Mouse (Mus musculus): ENCODE results near the gene Bcl2l10.

Bcl2l10 gene

DNA sequence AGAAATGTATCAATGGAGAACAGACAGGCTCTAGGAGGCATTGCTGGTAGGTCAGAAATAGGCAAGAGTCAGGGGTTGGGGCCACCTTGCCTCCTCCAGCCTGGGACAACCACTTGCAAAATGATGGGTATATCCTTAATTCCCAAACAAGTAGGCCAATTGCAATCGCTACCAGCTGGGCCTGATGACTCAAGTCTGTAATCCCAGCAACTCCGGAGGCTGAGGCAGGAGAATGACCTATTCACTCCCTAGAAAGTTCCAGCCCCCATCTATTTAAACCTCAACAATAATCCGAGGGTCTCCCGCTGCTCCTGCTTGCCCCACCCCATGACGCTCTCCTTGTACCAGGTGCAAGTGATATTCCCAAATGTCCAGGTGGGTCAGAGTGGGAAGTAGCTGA is at the start of gene Bcl2l10:
TSS of gene Bcl2l10 (plus strand) at position 301 of the 400 bp plus-strand sequence.
- in situ Hi-C loops (cut with MboI) = no loop called here

DNA sequence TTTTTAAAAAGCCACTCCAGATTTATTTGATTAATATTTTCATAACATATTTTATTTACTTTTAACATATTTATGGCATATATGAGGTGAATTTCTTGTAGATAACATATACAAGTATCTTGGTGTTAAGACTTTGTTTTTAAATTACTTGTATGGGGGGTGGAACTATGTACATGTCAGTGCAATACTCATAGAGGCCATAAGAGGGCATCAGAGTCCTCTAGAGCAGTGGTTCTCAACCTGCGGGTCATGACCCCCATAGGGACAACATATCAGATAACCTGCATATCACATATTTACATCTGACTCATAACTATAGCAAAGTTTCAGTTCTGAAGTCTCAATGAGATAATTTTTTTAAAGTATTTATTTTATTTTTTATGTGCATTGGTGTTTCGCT is 48.2 kb upstream of the Bcl2l10 start:
- in situ Hi-C loops (cut with MboI) = no loop called here

DNA sequence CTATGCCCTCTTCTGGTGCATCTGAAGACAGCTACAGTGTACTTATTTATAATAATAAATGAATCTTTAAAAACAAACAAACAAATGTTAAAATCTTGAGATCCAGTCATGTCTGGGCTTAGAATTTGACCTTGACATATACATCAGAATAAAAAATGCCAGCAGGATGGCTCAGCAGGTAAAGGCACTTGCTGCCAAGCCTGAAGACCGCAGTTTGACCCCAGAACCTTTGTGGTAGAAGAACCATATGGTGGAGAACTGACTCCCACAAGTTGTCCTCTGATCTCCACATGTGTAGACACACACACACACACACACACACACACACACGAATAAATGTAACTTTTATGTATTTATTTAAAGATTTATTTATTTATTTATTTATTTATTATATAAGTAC is 44.5 kb upstream of the Bcl2l10 start:
- in situ Hi-C loops (cut with MboI) = no loop called here

DNA sequence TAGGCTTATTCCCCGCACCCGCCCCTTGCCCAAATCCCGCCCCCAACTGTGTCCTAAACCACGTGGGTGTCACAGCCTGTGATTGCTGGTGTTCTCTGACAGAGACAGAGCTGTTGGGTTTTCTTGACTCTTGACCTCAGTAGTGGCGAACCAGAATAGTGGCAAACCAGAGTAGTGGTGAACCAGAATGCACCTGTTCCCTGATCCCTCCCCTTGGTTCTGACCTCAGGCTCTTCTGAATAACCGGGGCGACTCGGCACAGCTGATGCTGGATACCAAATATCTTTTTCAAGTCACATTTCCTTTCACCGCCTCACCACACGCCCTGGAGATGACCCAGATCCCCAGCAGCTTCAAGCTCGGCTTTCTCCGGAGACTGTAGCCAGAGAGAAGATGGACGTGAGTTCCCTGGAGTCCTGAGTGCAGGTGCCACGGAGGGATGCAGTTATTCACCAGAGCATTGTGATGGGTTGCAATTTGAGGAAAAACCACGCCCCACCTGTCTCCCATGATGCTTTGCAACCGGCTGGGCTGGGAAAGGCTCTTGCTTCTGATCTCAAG is 43.8 kb upstream of the Bcl2l10 start:
- in situ Hi-C loops (cut with MboI) = no loop called here

DNA sequence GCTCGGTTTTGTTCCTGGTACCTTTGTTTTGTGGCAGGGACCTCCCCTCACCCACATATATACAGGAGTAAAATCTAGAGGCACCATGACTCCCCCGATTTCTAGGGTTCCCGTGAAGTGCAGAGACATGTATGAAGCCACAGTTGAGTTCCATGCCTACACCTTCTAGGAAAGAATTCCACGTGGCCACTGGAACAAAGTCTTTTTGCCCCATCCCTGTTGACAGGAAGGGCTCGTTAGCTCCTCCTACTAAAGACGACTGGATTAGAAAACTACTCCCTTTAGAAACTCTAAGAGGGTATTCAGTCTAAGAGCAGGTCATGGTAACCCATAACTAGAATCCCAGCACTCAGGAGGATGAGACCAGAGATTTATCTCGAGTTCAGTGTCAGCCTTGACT is 43.3 kb upstream of the Bcl2l10 start:
- in situ Hi-C loops (cut with MboI) = no loop called here

DNA sequence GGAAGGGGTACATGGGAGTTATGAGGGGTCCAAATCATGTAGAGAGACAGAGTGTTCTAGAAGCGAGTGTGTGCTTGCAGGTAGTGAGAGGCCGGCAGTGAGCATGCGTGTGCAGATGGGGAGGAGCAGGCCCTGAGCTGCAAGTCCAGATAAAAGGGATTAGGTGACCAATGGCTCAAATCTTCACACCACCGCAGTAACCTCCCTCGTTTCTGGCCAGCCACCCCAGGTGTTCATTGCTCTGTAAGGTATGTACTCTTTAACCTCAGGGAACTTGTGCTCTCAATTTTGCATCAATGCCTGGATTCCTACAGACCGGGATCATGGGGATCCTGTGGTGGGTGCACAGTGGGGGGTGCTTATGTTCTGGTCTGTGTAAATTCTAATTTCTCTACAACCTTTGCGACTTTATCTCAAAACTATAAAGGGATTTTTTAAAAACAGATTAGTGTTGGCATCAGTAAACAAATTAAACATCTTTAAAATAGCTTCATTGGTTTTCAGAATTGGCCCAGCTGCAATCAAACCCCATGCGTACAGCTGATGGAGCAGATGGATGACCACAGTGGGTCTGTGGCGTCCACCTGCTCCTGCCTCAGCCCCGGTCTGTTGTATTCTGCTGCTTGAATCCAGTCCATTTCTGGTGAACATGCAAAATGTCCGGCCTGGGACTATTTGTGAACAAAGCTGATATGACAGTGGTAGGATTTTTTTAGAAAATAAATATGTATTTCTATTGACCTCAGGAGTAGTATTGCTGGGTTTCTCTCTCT is 41.2 kb upstream of the Bcl2l10 start, which contains the start of gene Gnb5:
TSS of gene Gnb5 (plus strand) at position 163 of the 773 bp plus-strand sequence.
- in situ Hi-C loops (cut with MboI) = no loop called here

DNA sequence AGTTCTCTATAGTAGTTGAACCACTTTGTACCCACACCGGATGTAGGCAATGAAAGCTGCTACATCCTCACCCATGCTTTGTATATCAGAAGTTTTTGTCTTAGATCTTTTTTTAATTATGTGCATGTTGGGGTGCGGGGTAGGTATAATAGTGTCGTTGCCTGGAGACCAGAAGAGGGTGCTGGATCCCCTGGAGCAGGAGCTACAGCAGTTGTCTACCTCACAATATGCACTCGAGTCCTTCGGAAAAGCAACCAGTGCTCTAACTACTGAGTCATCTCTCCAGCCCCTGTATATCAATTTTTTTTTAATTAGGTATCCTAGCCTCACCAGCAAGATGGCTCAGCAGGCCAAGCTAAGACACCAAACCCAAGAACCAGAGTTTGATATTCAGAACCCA is 40.5 kb upstream of the Bcl2l10 start:
- in situ Hi-C loops (cut with MboI) = no loop called here

DNA sequence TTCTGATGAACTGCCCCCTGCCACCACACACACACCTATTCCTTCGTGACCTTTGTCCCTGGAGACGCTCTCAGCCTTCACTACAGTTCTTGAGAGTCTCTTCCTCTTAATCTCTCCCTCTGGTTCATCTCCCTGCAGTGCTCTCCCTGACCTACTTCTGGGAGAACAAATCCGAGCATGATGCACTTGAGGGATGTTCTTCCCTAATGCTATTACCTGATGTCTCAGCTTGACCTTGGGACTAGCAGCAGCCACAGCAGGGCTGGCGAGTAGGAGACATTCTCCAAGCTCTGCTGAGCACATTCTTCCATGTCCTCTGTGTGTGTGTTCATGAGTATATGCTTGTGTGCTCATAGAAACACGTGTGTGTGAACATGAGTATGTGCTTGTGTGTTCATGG is 38.9 kb upstream of the Bcl2l10 start:
- in situ Hi-C loops (cut with MboI) = no loop called here

DNA sequence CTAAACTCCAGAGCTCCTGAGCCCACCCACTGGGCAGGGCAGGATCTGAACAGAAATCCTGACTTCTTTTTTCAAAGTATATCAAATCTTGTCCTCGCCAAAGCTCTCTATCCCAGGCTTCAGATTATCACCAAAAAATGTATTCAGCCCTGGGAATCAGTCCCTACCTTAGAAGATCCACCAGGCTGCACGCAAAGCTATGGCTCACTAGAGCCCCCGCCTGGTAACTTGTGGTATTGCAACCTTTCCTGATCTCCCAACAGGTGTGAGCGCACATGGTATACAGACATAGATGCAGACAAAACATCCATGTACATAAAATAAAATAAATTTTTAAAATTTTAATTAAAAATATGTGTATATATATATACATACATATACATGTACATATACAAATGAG is 35.5 kb upstream of the Bcl2l10 start:
- in situ Hi-C loops (cut with MboI) = no loop called here

DNA sequence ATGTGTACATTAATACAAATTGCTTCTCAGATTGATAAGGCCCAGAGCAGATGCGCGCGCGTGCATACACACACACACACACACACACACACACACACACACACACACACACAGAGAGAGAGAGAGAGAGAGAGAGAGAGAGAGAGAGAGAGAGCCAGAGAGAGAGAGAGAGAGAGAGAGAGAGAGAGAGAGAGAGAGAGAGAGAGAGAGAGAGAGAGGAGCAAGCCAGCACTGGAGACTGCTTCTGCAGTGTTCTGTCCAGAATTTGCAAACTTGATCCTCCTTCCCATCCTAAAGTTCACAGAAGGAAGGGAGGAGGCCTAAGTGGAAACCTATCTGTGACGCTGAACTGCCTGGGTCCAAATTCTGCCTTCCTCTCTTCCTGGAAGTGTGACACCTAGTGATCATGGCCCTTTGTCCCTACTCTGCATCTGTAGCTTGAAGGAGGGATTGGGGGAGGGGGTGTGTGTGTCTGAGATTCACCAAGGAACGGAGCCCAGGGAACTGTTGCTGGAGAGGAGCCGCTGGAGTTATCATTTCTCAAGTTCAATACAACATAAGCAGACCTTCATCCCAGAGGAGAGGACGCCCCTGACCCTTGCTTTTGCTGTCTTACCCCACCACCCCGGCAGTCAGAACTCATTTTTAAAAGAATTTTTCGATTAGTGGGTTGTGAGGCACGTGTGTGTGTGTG is 34.3 kb upstream of the Bcl2l10 start:
- in situ Hi-C loops (cut with MboI) = no loop called here

DNA sequence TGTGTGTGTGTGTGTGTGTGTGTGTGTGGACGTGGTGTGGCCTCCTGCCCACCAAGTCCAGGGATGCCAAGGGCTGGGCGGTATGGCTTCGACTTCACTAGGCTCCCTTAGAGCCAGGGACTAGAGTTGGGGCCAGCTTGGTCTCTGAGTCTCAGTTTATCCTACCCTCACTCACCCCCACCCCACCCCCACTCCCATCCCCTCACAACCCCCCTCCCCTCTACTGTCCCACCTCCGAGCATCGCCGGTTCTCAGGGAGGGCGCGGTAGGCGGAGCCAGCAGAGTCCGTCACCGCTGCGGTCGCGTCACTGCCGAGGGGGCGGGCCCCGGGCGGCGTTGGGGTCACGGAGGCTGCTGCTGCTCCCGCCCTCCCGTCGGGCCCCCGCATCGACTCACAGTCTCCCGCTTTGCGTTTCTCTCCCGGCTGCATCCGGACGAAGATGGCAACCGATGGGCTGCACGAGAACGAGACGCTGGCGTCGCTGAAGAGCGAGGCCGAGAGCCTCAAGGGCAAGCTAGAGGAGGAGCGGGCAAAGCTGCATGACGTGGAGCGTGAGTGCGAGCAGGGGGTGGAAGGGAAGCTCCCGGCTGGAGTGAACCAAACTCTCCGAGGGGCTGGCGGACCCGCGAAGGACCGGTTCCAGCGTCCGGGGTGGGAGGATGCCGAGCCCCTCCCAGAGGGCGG is 33.6 kb upstream of the Bcl2l10 start:
- in situ Hi-C loops (cut with MboI) = no loop called here

DNA sequence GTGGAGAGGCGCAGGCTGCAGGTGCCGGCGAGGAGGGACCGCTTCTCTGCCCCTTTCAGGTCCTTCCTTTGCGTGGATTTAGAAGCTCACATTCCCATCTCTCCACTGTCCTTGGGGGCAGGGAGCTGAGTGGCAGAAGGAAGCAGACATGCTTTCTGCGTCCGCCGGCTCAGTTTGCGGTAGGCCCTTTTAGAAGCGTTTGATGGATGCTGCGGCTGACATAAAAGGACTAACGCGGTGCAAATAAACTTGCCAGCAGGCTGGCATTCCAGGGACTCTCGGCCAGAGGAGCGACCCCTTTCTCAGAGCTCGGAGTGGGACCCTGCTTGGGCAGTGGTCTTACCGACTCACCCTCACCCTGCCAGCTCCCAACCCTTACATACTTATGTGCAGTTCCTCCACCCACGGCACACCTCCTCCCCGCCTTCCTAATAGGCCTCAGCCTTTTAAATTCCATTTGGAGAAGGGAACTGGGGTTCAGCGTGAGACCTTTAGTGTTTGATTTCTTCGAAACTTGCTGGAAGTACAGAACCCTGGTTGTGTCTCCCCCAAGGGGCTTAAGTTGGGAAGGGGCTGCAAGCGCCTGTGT is 32.9 kb upstream of the Bcl2l10 start:
- in situ Hi-C loops (cut with MboI) = no loop called here

DNA sequence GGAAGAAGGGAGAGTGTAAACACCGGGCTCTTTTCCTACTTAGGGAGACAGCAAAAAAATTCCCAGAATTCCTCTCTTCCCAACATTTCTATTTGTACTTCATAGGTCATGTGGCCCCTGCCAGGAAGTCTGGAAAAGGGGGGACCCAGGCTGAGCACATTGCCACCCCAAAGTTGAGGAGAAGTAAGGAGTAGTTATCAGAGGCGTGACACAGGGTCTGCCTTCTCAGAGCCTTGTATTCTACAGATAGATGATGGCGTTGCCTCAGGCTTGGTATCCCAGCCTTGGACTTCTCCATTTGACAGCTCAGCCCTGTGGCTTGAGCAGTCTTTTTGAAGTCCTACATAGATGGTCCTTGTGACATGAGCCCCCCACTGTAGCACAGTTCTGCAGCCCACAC is 32.3 kb upstream of the Bcl2l10 start:
- in situ Hi-C loops (cut with MboI) = no loop called here

DNA sequence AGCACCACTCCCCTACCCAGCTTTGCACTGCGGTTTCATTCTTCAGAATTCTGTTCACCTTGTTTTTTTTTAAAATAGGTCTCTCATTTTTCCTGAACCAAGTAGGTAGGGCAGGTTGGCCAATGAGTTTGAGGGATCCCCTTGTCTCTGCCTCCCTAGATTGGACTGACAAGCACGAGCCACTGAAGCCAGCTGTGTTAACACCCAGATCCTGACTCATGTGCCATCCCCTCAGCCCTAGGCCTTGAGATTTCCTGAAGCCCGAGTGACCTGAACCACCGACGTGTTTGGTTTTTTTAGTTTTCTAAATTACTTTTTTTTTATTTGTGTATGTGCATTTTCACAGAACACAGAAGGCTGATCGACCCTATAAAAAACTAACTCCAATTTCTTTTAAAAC is 30.8 kb upstream of the Bcl2l10 start:
- in situ Hi-C loops (cut with MboI) = no loop called here

DNA sequence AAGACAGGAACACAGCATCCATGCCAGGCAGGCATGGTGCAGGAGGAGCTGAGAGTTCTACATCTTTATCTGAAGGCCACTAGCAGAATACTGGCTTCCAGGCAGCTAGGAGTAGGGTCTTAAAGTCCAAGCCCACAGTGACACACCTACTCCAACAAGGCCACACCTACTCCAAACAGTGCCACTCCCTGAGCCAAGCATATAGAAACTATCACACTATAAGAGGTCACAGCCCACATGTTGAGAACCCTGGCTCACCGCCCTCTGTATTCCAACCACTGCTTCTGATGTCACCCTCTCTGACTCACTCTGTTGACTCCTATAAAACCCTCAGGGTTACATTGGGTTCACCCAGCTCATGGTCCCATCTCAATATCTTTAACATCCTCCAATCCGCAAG is 29.4 kb upstream of the Bcl2l10 start:
- in situ Hi-C loops (cut with MboI) = no loop called here

DNA sequence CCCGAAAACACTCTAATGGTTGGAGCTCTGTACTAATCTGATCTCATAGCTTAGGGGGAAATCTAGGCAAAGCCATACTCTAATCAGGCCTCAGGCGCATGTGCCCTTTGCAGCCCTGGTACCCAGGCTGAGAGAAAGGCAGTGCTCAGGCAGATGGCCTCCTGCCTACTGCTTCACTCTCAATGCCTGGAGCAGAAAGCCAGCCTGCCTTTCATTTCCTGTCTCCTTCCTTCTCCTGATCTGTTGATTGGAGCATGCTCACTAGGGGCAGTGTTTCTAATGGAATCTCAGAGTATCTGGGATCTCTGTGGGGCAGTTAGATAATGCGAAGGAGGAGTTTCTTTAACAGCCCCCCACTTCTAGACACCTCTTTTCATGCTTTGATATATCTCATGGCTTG is 28.2 kb upstream of the Bcl2l10 start:
- in situ Hi-C loops (cut with MboI) = no loop called here

DNA sequence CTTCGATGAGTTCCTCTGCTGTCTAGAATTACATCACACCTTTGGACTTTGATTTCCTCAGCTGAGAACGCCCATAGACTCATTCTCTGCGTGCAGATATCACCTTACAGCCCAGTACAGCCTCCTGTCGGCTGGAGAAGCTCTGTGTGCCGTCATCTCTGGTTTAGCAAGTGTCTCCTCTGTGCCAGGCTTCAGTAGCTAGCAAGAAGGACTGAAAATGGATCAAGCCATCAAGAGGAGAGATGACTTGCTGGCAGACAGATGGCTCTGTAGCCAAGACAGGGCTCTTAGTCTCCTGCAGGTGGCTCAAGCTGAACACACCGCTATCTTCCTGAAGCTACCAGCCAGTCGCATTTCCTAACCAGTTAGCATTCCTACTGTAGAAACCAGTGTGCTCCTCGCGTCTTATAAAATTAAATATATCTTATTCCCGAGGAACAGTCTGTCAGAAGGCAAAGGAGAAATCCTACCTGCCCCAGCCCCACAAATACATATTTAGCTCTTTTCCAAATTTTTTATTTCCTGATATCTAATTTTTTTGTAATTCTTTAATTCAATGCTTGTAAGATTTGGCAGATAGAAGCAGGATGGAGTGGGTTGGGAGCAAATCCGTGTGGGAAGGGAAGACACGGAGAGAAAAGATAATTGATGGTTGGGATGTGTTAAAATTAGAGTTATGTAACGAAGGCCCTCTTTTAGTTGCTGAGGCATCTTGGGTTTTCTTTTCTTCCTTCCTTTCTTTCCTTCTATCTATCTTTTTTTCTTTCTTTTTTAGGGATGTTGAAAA is 25.3 kb upstream of the Bcl2l10 start:
- in situ Hi-C loops (cut with MboI) = no loop called here

DNA sequence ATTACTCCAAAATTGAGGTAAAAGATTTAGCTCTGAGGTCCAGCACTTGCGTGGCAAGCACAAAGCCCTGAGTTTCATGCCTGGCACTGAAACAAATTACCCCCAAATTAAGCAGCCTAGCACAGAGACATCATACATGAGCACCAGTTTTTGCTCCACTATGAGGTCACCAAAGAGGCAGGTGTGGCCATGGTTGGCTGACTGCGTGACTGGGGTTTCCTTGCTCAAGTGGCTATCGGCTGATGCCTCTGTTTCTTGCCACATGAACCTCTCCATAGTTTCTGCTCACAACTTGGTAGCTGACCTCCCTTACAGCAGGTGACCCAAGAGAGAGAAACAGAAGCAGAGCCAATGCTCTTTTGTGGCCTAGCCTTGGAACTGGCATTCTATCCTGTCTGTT is 19.5 kb upstream of the Bcl2l10 start:
- in situ Hi-C loops (cut with MboI) = no loop called here

DNA sequence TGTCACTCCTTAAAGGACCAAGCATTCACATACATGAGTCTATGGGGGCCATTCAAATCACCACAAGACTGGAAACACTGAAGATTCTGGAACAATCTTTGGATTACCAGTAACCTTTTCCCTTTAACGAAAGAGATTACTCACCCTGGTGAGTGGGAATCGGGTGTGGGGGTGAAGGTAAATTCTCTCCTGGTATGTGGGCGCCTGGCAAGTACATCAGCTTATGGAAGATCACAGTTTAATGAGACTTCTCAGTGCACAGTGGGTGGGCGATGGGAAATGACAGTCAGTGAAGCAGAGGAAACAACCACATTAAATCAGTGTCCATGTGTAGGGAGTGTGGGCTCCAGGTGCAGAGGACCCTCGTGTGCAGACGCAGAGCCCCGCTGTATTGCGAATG is 16.7 kb upstream of the Bcl2l10 start:
- in situ Hi-C loops (cut with MboI) = no loop called here

DNA sequence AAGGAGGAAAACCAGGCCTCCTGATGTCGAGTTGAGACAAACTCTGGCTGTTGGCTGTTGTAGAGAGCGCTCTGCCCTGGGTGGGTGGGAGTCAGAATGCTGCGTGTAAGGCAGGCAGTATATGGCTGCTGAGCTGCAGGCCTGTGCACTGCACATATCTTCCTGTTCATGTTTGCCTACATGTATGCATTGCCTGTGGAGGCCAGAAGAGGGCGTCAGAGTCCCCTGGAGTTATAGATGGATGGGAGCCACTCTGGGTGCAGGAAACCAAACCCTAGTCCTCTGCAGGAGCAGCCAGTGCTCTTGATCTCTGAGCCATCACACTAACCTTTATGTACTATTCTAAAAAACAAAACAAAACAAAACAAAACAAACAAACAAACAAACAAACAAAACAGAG is 13.1 kb upstream of the Bcl2l10 start:
- in situ Hi-C loops (cut with MboI) = no loop called here

DNA sequence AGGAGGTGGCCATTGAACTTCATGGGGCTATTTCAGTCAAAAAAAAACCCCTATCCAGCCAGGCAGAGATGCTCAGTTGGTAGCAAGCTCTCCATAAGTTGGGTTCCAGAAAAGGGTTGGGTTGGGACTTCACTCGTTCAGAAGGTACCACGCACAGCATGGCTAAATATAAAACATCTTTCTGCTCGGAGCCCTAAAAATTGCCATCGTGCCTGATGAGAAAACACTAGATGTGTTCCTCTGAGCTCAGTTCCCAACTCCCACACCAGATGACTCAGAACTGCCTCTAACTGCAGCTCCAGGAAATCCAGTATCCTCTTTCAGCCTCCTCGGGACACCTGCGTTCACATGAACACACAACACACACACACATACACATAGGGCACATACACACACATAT is 9.5 kb upstream of the Bcl2l10 start:
- in situ Hi-C loops (cut with MboI) = no loop called here

DNA sequence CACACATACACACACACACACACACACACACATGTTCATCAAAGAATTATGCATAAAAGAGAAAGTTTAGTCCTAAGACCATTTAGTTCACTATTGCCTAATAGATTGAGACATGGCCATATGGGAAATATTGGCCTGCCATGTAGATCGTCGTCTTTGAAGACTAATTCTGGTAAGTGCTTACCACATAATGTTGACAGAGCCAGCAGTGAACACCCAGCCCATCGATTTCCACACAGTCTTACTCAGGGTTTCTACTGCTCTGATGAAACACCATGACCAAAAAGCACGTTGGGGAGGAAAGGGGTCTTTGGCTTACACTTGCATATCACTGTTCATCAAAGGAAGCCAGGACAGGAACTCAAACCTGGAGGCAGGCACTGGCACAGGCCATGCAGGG is 5.1 kb upstream of the Bcl2l10 start:
- in situ Hi-C loops (cut with MboI) = no loop called here
